Mouse (Mus musculus): Measurements from ENCODE around the gene Aptx. TPM values are rescaled to one million over a fixed set of nuclear protein-coding genes. Genes with fewer than 3 reads are reported as not detected.

Gene Aptx
- 10 to 100 TPM in 1 of 2 experiments, 1 to 10 TPM in 1; 6.8 to 26.6 TPM for polyA plus RNA-seq (2012; fragmentation: generic; extraction: Trizol)

DNA sequence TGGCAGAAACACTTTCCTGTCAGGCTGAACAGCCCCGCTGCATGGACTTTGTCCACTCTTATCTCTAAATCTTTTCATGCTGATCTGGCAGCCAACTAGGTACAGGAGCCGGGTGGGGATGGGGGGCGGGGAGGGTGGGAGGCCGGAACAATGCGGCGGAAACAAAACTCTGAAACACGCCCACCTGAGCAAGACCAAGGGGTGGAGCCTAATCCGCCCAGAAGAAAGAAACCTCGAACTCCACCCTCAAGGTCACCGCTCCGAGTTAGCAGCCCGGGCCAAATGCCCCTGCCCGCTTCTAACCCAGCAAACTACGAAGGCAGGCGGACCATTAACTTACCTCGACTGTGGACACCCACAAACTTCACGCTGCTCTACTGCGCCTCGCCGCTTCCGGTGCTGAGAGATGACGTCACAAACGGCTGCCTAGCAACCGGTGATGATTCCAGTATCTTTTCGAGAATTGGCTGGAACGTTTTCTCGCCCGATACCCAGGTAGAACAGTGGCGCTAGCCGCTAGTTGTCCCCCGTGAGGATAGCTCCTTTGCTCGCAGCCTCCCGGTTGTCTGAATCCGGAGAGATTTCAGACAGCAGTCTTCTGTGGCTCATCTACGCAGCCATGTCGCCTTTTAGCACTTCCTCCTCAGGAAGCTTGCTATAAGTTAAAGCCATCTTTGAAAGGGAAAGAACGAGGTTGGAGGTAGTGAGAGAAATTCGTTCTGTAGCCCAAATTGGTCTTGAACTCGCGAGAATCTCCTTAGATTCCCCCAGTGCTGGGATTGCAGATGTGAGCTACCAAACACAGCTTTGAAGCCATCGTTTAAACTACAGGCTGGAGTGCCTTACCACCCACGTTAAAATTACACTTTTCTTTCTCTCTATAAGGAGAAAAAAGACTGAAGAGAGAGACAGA lies at the start of gene Aptx:
Aptx (minus strand) TSS at position 398 of the 913 bp plus-strand sequence.

DNA sequence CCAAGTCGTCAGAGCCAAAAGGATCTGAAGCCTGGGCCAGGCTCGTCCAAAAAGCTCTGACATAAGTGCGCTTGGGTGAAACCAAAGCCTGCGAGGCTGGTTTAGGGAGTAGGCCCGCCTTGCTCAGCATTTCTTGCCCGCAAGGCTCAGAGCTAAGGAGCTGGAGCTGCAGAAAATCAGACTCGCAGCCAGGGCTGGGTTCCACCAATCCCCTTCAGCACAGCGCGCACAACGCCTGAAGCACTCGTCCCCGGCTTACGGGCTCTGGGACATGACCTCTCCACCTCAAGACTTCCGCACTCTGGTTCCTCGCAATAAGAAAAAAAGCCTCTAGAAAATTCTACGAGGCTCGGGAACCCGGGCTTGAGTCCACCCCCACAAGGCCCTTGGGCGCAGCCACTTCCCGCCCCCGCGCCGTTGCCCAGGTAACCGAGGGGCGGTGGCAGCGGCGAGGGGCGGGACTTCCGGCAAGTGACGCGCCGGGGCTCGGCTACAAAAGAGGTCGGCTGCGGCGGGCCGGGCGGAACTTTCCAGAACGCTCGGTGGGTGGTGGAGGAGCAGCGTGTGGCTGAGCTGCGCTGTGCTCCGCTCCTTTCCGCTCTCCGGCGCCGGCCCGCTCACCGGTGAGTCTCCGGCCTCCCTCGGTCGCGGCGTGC lies 19.1 kb upstream of the Aptx start, which contains the start of gene Dnaja1:
Dnaja1 (plus strand) TSS at position 140 of the 656 bp plus-strand sequence.

Other genes with a start within 250 kb of the Aptx start
- not detected for gene Tmem215, start 231.0 kb downstream of the Aptx start, polyA plus RNA-seq (2012; fragmentation: generic; extraction: Trizol)
- gene Dnaja1, start 19.0 kb upstream of the Aptx start, polyA plus RNA-seq (2012; fragmentation: generic; extraction: Trizol), result 10 to 100 TPM in 1 of 2 experiments, 1 to 10 TPM in 1; 8.6 to 53.1 TPM
- 10 to 100 TPM; 22.2 to 69.0 TPM for gene Smu1, start 54.7 kb upstream of the Aptx start, polyA plus RNA-seq (2012; fragmentation: generic; extraction: Trizol)
- gene B4galt1, start 150.8 kb upstream of the Aptx start, polyA plus RNA-seq (2012; fragmentation: generic; extraction: Trizol), result 10 to 100 TPM in 1 of 2 experiments, 1 to 10 TPM in 1; 5.8 to 39.9 TPM
- under 1 TPM in 1 of 2 experiments, not detected in 1; 0.31 TPM for gene Spink4, start 216.9 kb upstream of the Aptx start, polyA plus RNA-seq (2012; fragmentation: generic; extraction: Trizol)
- gene Bag1, start 245.1 kb upstream of the Aptx start, polyA plus RNA-seq (2012; fragmentation: generic; extraction: Trizol), result 100 to 1,000 TPM; 148 TPM
- gene Chmp5, start 245.2 kb upstream of the Aptx start, polyA plus RNA-seq (2012; fragmentation: generic; extraction: Trizol), result 10 to 100 TPM in 1 of 2 experiments, 1 to 10 TPM in 1; 5.7 to 39.6 TPM